Mouse (Mus musculus) MEL (cell line): ENCODE data around the gene Timm29.
A peak's percentile ranks its signal among the peaks of the same experiment; 100 is the strongest.

Experiments
- CHD2 ChIP-seq: IDR thresholded peaks from 2 replicates; pipeline ENCODE4 v1.6.1; 2011; ENCODE audit warnings: low read length, improper control_type of control experiment
- CTCF ChIP-seq, 3 experiments: IDR thresholded peaks in 2 of 3; conservative IDR thresholded peaks in 1 of 3; 2 replicates each; pipeline ENCODE4 v1.5.1; 2011 to 2012; ENCODE audit warnings: low read length in 3 of 3, low read depth in 2 of 3, mild to moderate bottlenecking in 2 of 3, improper control_type of control experiment in 1 of 3, inconsistent platforms in 1 of 3, mixed read lengths in 1 of 3, moderate library complexity in 1 of 3; ENCODE audit not compliant: control insufficient read depth in 1 of 3, insufficient read depth in 1 of 3, poor library complexity in 1 of 3, severe bottlenecking in 1 of 3
- ELF1 ChIP-seq: IDR thresholded peaks from 2 replicates; pipeline ENCODE4 v1.6.1; 2014; ENCODE audit warnings: low read depth, mild to moderate bottlenecking, inconsistent platforms, low read length, improper control_type of control experiment, moderate library complexity
- GABPA ChIP-seq: IDR thresholded peaks from 2 replicates; pipeline ENCODE4 v1.6.1; 2012; ENCODE audit warnings: low read depth, mild to moderate bottlenecking, inconsistent platforms, low read length, improper control_type of control experiment, moderate library complexity
- GATA1 ChIP-seq: IDR thresholded peaks from 2 replicates; pipeline ENCODE4 v1.6.1; 2011; ENCODE audit warnings: low read depth, low read length, improper control_type of control experiment
- KAT2A ChIP-seq: conservative IDR thresholded peaks from 2 replicates; pipeline ENCODE4 v1.6.1; 2012; ENCODE audit warnings: low read depth, low read length, improper control_type of control experiment, inconsistent platforms
- MYC ChIP-seq: IDR thresholded peaks from 2 replicates; pipeline ENCODE4 v1.6.1; 2011; ENCODE audit warnings: low read depth, mild to moderate bottlenecking, low read length, improper control_type of control experiment, moderate library complexity
- POLR2A ChIP-seq, 2 experiments: IDR thresholded peaks; 2 replicates each; pipeline ENCODE4 v1.6.1; 2011 to 2012; ENCODE audit warnings: low read length in 2 of 2, mild to moderate bottlenecking in 2 of 2, control low read depth in 1 of 2, improper control_type of control experiment in 1 of 2, low read depth in 1 of 2, moderate library complexity in 1 of 2; ENCODE audit not compliant: control insufficient read depth in 1 of 2, insufficient read depth in 1 of 2, poor library complexity in 1 of 2
- RCOR1 ChIP-seq: IDR thresholded peaks from 2 replicates; pipeline ENCODE4 v1.6.1; 2012; ENCODE audit warnings: low read depth, mild to moderate bottlenecking, inconsistent platforms, low read length, improper control_type of control experiment
- USF1 ChIP-seq: IDR thresholded peaks from 2 replicates; pipeline ENCODE4 v1.6.1; 2014; ENCODE audit warnings: low read depth, mild to moderate bottlenecking, inconsistent platforms, low read length, improper control_type of control experiment, moderate library complexity

DNA sequence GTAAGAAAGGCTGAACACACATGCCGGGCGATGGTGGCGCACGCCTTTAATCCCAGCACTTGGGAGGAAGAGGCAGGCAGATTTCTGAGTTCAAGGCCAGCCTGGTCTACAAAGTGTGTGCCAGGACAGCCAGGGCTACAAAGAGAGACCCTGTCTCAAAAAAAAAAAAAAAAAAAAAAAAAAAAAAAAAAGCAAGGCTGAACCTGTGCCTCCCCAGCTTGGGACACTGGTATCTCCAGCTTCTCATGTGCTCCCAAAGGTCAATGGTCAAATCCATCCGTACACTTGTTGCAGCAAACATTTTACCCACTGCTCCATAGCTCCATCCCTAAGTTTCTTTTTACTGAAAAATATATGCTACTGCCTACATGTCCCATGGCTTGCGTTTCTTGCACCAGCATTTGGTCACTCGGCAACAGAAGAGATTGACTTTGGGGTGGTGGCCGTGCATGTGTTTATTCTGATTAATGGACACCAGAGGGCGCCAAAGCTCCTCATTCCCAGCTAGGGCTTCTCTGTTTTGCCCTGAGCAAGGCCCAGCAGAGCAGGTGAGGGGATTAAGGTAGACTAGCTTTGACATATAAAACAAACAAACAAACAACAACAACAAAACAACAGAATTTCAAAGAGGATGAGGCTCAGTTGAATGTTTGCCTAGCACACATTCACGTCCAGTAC, 9.3 kb downstream of the Timm29 start:
- TF ChIP-seq RCOR1 = no peak
- no peak for TF ChIP-seq POLR2A (IDR thresholded peaks at IDR 0.05; ENCODE audit: control insufficient read depth in 1 of 2, insufficient read depth in 1 of 2, low read depth in 1 of 2, low read length in 2 of 2, poor library complexity in 1 of 2)
- TF ChIP-seq USF1 = no peak
- no peak for TF ChIP-seq CHD2
- peak in 1 of 3 experiments; percentile 99; a peak in 2 of 6 replicates for TF ChIP-seq CTCF (IDR thresholded peaks at IDR 0.05 in 2 of 3, conservative IDR thresholded peaks at IDR 0.05 in 1 of 3; ENCODE audit: control insufficient read depth in 1 of 3, insufficient read depth in 1 of 3, low read depth in 2 of 3, low read length in 3 of 3, poor library complexity in 1 of 3, severe bottlenecking in 1 of 3)
- no peak for TF ChIP-seq MYC
- TF ChIP-seq GABPA = no peak
- no peak for TF ChIP-seq ELF1
- no peak for TF ChIP-seq KAT2A
- no peak for TF ChIP-seq GATA1
